Mouse (Mus musculus): ENCODE measurements around the gene Procr. TPM values are rescaled to one million over a fixed set of nuclear protein-coding genes. Genes with fewer than 3 reads are reported as not detected.
"Not testable (repeated sequence)": the region's sequence is repeated elsewhere in the genome, so short reads cannot be mapped to it uniquely, and the experiment has no call there.

Gene Procr
- total RNA-seq (2021), result 1 to 10 TPM; 2.1 to 3.2 TPM
- long read RNA-seq, partial matches to known transcripts, result 0 of 2 reads
- long read RNA-seq, other reads (novel, unspliced or antisense), result 2 of 2 reads

DNA sequence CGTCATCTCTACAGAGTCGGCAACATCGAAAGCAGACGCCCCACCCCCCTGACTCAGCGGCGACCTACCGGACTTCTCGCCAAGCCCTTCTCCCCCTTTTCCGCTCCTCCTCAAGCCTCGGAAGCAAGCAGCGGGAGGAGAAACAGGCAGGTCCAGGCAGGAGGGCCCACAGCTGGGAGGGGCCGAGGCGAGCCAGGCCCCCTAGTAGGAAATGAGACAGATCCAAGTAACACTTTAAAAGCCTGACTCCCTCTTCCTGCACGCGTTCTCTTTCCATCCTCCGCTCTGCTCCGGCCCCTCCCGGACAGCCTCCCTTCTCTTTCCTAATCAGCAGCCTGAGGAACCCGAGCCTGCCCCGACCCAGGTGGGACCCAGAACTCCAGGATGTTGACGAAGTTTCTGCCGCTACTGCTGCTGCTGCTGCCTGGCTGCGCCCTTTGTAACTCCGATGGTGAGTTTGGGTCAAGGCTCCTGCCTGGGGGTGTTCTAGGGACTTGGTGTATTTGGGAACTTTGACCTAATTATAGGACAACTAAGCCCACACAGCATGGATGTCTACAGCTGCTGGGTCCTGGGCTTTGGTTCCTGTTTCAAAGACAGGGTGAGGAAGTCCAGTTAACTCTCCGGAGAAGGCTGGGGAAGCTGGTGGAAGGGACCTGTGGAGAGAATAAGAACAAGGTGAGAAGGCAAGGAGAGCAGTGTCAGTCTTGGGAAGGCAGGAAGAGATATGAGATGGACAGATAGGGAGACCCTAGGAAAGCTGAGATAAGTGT is at the start of gene Procr:
Gene Procr, plus strand, starts transcription at position 104 of the 773 bp plus-strand sequence.
- DNase-seq (ENCODE audit: low spot score in 2 of 2), result no peak

DNA sequence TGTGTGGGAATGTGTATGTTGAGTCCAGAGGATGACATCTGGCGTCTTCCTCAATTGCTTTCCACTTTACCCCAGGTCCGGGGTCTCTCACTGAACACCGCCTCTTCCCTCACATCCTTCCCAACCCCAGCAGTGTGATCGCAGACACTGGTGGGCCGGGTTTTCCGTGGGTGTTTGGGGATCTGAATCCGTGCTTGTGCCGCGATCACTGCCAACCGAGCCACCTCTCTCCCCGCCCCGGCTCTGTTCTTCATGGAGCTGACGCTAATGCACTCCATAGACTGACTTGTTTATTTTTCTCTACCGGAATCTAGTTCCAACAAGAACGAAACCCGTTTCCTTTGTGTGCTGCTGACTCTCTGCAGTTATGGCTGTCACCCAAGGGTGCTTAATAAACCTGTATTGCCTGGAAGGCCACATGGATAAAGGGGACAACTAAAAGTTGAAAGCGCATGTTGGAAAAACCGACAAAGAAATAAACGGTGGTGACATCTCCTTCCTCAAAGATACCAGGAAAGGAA is 49.5 kb upstream of the Procr start:
- DNase-seq (ENCODE audit: low spot score in 2 of 2), result no peak

DNA sequence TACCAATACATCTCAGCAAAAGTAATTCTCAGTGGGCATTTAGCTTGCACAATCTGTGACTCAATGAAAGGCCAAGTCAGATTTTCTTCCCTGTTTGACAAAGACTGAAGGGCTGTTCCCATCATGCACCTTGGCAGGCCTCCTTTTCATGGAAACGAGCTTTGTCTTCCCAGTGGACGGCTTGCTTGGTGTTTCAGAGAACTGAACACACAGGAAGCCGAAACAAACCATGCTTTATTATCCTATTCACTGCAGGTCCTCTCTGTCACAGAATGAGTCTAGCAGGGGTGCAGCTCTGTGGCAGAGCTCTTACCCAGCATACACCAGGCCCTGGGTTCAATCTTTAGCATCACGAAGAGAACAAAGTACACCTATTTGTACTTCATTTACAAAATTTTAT is 47.3 kb upstream of the Procr start:
- no peak for DNase-seq (ENCODE audit: low spot score in 2 of 2)

DNA sequence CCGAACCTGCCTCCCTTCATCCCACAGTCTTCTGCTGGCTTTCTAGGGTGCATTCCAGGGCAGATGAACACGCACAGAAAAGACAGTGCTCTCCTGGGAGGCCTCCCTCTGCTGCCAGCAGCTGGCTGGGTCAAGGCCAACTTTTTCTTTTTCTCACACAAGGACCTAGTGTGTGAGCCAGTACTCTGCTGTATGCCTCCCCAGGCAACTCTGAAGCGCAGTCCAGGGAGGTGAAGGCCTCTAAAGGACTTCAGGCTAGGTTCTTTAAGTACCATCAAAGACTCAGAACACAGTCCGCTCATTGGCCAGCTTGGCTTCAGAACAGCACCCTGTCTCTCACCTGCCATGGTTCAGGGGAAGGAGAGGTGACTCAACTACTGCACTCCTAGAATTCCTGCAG is 43.7 kb upstream of the Procr start:
- peak; percentile 45 to 70 for DNase-seq (ENCODE audit: low spot score in 2 of 2)

DNA sequence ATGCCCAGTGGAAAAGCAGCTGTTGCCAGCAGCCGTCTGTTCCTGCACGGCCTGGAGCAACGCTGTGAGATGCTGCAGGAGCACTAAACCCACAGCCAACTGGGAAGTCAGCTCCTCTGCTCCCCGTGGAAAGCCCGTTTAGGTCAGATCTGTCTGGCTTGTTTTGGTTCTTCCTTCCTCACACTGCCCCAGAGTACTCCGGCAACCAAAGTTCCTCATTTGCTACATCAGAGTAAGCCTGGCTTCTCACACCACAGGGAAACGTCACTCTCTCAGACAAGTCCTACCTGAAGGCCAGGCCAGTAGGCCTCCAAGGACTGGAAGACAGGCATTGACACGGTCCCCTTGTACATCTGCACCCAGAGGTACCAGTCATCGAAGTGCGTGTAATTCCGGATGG is 40.4 kb upstream of the Procr start:
- no peak for DNase-seq (ENCODE audit: low spot score in 2 of 2)

DNA sequence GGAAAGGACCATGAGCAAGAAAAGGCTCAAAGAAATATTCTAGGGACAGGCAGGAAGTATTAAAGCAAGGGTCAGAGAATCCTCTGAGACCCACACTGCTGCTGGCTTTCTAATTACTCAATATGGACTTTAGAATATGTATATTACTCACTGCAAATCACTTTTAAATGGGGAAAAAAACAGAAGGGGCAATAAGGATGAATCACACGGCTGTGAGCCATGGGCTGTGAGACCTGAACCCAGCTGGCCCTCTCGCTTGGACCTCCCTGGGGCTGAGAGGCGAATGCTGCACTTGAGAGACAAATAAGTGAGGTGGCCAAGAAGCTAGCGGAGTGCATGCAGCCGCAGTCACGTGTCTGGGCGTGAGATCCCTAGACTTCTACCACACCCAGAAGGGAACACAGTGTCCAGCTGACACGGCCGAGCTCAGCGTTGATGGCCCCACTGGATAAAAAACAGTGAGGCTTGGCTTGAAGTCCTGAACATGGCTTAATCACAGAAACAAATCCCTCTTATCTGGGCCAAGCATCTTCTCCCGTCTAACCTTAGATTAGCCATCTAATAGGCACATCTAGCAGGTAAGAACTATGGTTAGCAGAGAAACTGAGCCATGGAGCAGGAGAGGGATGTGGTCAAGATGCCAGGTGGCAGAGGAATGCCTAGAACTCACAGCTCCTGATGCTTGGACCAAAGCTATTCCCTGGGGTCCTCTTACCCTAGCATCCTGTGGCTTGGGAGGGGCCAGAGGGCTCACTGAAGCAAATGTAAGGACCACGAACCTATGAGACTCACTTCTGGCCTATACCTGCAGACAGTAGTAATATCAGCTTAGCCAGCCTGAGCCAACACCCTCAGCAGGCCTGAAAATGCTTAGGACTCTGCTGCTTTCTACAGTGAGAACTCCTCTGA is 33.6 kb upstream of the Procr start:
- no peak for DNase-seq (ENCODE audit: low spot score in 2 of 2)

DNA sequence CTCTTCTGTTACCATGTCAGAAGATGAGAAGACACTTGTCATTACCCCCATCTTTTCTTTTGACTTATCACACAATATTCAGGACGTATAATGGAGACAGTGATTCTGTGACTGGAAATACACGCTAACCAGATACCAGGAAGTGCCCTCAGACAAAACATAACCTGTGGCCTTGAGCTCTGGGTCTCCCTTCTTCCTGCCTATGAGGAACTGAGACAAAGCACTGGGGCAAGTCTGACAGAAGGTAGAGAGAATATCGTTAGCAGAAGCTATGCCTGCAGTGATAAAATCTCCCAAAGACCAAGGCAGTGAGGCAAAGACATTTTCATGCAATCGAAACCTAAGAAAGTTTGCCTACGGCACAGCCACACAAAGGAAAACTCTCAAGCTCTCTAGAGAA is 30.3 kb upstream of the Procr start:
- no peak for DNase-seq (ENCODE audit: low spot score in 2 of 2)

DNA sequence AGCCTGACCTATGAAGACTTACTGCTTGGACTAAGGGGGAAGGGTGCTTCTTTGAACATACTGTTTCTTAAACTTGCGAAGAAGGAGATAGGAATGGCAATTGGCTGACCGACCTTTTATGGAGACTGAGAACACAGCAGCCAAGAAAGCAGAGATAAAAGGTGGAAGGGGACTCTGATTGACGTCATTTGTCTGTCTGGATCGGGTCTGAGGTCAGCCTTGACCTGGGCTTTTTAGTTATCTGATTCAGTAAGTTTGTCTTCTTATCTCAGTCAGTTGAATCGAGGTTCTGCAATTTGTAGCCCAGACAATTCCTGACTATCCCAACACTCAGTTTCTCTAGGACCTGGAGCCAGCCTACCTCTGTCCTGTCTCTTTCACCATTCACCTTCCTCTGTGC is 26.9 kb upstream of the Procr start:
- DNase-seq (ENCODE audit: low spot score in 2 of 2), result no peak

DNA sequence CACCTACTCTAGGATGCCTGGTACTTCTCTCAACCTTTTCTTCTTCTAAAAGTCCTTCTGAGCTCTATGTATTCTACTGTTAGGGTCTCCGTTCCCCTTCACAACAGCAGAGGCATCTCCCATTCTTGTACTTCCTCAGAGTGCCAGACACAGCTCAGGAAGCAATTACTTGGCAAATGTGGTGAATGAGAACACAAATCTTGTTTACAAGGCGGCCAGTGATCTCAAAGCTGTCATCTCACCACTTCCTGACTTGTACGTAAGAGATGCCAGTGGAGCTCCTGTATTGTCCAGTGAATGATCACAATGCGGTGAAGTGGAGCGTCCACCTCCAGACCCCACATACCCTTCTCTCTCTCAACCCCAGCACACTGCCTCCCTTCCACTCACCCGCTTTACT is 26.4 kb upstream of the Procr start:
- DNase-seq (ENCODE audit: low spot score in 2 of 2), result no peak

DNA sequence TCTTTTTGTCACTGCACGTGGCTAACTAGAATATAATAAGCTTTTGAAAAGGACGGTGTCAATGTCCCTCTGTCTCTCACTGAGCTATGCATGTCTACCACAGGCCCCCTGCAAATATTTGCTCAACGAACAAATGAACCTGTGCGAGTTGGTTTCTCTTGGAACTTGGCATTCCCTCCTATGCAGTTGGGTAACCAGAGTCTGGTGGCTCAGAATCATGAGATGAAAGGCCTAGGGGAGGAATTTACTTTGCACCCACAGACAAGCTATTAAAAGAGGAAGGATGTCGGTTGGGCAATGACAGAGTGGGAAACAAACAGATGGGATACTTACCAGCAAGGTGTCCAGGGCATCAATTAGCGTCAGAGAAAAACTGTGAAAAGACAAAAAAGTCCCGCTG is 24.6 kb upstream of the Procr start:
- no peak for DNase-seq (ENCODE audit: low spot score in 2 of 2)

DNA sequence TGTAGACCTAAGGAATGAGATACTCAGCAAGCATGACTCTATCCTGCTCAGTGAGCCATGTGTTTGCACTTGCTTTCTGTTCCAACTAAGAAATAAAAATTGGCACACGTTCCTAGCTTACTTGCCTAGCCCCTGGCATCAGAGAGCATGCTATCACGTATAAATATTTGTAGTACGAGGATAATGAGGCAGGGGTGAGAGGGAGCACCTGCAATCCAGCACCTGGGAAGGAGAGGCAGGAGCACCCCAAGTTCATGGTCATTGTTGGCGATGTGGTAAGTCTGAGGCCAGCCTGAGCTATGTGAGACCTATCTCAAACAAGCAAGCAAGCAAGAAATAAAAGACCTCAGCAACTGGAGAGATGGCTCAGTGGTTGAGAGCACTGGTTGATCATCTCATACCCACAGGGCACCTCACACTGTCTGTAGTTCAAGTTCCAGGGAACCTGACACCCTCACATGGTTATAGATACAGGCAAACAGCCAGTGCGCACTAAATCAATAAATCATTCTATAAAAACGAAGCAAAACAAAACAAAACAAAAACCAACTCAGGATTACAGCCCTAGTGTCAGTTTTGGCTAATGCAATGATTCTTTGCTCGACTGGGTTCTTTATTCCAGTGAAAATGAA is 23.0 kb upstream of the Procr start:
- no peak for DNase-seq (ENCODE audit: low spot score in 2 of 2)

DNA sequence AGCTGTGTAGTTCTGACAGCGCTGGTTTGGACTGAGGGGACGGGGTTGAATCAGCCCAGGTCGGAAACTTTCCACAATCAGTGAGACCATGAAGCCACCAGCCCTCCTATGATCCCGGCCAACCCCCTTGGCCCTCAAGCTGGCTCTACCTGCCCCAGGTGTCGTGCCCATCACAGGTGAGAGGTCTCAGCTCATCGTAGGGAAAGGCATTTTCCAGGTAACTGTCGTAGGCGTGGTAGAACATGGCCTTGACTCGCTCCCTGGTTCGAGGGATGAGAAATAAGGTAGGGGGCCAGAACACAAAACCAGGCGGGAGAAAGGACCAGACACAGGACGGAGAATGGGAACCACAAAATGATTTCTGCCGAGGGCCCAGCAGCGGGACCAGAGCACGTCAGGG is 22.2 kb upstream of the Procr start:
- no peak for DNase-seq (ENCODE audit: low spot score in 2 of 2)

DNA sequence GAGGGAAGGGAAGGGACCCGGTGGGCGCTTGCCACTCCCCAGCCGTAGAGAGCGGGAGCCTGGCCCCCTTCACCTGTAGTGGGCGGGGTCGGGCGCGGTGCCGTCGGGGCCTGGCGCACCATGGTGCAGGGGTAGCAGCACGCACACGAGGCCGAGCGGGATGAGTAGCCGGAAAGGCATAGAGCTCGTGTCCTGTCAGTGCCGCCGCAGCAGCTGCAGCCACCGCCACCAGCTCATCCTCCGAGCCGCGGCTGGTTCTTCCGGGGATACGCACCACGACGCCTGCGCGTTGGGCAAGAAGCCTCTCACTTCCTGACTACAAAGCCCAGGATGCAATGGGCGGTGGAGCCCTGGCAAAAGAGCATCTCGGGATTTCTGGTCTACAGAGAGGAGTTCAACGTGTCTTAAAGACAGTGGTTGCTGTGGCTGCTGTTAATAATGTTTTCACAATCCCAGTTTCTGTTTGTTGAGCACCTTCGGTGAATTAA is 21.7 kb upstream of the Procr start, which contains the start of gene Edem2:
Gene Edem2, minus strand, starts transcription at position 318 of the 488 bp plus-strand sequence.
- DNase-seq (ENCODE audit: low spot score in 2 of 2), result peak; percentile 86 to 90

DNA sequence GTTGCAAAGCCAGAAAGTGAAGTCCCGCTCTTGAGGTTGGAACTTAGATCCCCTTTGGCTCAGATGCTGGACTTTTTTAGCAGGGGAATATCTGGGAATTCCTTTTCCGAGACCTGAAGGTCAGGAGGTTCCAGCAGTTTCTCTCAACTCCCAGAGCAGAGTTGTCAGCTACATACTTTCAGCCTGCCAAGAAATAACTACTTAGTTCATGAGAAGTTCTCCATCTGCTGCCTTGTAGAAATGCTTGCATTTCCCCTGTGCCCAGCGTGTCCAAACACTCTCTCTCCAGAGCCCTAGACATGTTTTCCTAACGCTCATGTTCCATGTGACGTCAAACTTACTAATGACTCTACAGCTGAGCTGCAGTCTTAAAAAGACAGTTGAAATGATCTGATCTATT is 15.8 kb upstream of the Procr start:
- no peak for DNase-seq (ENCODE audit: low spot score in 2 of 2)

DNA sequence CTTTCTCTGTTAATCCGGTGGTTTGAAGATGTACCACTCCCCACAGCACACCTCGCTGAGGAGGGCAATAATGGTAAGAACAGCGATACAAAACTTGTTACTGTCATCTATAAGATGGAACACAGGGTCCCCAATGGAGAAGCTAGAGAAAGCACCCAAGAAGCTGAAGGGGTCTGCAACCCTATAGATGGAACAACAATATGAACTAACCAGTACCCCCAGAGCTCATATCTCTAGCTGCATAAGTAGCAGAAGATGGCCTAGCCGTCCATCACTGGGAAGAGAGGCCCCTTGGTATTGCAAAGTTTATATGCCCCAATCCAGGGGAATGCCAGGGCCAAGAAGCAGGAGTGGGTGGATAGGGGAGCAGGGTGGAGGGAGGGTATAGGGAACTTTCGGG is 15.2 kb upstream of the Procr start, which contains the start of gene Gm17581:
Gene Gm17581, minus strand, starts transcription at position 101 of the 400 bp plus-strand sequence.
- not testable (repeated sequence) for DNase-seq (ENCODE audit: low spot score in 2 of 2)

DNA sequence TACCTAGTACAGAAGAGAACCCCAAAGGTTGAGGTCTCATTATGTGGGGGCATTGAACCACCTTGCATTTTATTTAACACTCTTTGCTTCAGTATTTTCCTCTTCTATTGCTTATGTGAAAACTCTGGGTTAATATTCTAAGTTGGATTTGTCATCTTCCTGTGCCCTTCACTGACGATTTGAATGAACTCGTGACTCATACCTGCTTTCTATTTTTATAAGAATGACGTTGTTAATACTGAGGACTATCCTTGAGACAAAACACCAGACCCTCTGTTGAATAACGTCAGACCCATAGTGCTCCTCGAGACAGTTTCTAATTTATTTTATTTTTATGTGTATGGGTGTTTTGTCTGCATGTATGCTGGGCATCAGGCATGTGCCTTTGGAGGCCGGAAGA is 14.0 kb upstream of the Procr start:
- no peak for DNase-seq (ENCODE audit: low spot score in 2 of 2)

DNA sequence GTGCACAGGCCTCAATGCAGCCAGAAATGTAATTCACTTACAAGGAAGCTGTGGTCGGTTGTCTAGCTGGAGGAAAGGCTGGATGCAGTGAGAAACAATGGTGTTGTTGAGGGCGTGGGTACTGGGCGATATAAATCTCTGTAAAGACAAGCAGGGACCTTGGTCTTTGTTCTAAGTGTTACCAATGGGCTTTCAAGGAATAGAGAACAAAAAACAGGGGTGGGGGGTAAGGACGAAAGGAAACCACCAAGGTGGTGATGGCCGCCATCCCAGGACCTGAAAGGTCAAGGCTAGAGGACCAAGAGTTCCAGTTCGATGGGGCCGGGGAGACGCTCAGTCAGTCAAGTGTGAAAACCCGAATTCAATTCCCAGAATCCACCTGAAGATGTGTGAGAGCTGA is 13.1 kb upstream of the Procr start:
- DNase-seq (ENCODE audit: low spot score in 2 of 2), result no peak

DNA sequence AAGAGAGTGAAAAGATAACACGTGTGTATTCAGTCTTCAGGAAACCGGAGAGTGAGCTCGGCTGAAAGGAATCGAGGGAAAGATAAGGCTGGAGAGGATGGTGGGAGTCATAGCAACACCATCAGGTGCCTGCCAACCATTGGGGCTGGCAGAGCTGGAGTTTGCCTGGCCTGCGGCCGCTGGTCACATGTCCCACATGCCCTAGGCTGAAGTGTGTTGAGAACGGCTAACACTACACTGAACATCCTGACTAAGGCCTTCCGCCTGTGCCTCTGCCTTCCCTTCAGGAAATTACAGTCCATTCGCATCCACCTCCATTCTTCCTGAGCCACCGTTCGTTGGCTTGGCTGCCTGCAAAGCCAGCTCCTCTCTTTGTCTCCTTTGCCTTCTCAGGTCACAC is 8.7 kb upstream of the Procr start:
- DNase-seq (ENCODE audit: low spot score in 2 of 2), result no peak

DNA sequence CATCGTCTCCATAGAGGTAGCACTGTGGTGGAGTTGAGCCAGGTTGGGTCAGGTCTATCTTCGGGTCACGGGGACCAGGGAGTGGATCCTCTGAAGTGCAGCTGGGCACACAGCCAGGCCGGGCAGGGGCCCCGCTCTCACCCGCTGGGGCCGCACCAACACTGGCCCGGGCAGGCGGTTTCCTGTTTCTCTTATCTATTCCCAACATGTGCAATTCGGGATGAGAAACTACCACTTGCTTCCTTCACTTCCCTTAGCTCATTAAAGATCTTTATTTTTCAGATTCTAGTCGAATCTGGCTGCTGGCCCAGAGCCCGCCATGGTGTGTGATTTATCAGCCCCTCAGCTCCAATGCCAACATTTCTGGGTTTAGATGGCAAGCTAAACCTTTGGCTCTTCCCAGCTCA is 8.0 kb upstream of the Procr start:
- no peak for DNase-seq (ENCODE audit: low spot score in 2 of 2)

DNA sequence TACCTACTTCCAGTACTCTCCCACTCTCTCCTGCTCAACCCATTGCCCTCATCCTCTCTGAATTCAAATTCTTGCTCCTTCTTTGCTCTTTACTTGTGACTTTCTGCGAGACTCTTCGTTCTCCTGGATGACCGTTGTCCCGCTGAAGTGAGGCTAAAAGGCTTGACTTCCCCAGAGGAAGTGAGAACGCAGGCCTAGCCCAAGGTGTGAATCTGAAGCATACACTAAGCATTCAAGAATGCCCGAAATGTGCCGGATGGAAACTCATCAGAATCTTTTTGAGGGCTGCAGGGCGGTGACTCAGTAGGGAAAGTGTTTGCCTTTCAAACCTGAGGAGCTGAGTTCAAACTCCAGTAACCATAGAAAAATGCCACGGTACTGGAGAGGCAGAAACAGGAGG is 7.6 kb upstream of the Procr start:
- no peak for DNase-seq (ENCODE audit: low spot score in 2 of 2)

DNA sequence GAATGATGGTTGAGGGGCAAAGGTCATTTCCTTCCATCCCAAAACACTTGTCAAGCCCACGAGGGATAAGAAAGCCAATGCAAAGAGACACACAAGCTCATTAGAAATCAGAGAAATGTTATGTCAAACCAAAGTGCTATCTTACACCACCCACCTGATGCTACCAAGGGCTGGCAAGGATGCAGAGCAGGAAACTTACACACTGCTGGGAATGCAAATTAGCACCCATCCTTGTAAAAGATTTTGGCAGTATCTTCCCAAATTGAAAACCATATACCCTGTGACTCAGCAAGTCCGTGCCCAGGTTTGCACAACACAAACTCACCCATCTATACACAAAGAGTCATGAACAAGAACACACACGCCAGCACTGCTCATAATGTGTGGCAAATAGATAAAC is 5.4 kb upstream of the Procr start:
- no peak for DNase-seq (ENCODE audit: low spot score in 2 of 2)
